Mouse (Mus musculus): ENCODE data around the gene Sla2. TPM values are rescaled to one million over a fixed set of nuclear protein-coding genes. Genes with fewer than 3 reads are reported as not detected.
"Not testable (repeated sequence)": the region's sequence is repeated elsewhere in the genome, so short reads cannot be mapped to it uniquely, and the experiment has no call there.

Gene Sla2
- total RNA-seq, 1 experiment from 2014 or later, result 15.8 TPM

- ATAC-seq (replicated peaks; ENCODE audit: insufficient number of reproducible peaks, low FRiP score, low TSS enrichment, poor library complexity, severe bottlenecking), result no peak
Observed at GRCm38 (mm10) chr2:156904976-156905717, 18.2 kb upstream of the Sla2 start.

GRCm38 (mm10) chr2:156903367-156903766, 16.4 kb upstream of the Sla2 start:
- ATAC-seq (replicated peaks; ENCODE audit: insufficient number of reproducible peaks, low FRiP score, low TSS enrichment, poor library complexity, severe bottlenecking), result no peak

GRCm38 (mm10) chr2:156902411-156902810, 15.4 kb upstream of the Sla2 start:
- ATAC-seq (replicated peaks; ENCODE audit: insufficient number of reproducible peaks, low FRiP score, low TSS enrichment, poor library complexity, severe bottlenecking), result not testable (repeated sequence)

GRCm38 (mm10) chr2:156901883-156902282, 14.9 kb upstream of the Sla2 start:
- ATAC-seq (replicated peaks; ENCODE audit: insufficient number of reproducible peaks, low FRiP score, low TSS enrichment, poor library complexity, severe bottlenecking), result no peak

GRCm38 (mm10) chr2:156901344-156901743, 14.4 kb upstream of the Sla2 start:
- ATAC-seq (replicated peaks; ENCODE audit: insufficient number of reproducible peaks, low FRiP score, low TSS enrichment, poor library complexity, severe bottlenecking), result no peak

- no peak for ATAC-seq (replicated peaks; ENCODE audit: insufficient number of reproducible peaks, low FRiP score, low TSS enrichment, poor library complexity, severe bottlenecking)
Observed at GRCm38 (mm10) chr2:156899184-156899583, 12.2 kb upstream of the Sla2 start.

GRCm38 (mm10) chr2:156898374-156898773, 11.4 kb upstream of the Sla2 start:
- no peak for ATAC-seq (replicated peaks; ENCODE audit: insufficient number of reproducible peaks, low FRiP score, low TSS enrichment, poor library complexity, severe bottlenecking)

- ATAC-seq (replicated peaks; ENCODE audit: insufficient number of reproducible peaks, low FRiP score, low TSS enrichment, poor library complexity, severe bottlenecking), result no peak
Observed at GRCm38 (mm10) chr2:156897034-156897433, 10.0 kb upstream of the Sla2 start.

- no peak for ATAC-seq (replicated peaks; ENCODE audit: insufficient number of reproducible peaks, low FRiP score, low TSS enrichment, poor library complexity, severe bottlenecking)
Observed at GRCm38 (mm10) chr2:156896384-156896914, 9.5 kb upstream of the Sla2 start.

- ATAC-seq (replicated peaks; ENCODE audit: insufficient number of reproducible peaks, low FRiP score, low TSS enrichment, poor library complexity, severe bottlenecking), result no peak
Observed at GRCm38 (mm10) chr2:156894496-156895265, 7.7 kb upstream of the Sla2 start.

GRCm38 (mm10) chr2:156892821-156893220, 5.8 kb upstream of the Sla2 start:
- ATAC-seq (replicated peaks; ENCODE audit: insufficient number of reproducible peaks, low FRiP score, low TSS enrichment, poor library complexity, severe bottlenecking), result no peak

GRCm38 (mm10) chr2:156892240-156892639, 5.2 kb upstream of the Sla2 start:
- ATAC-seq (replicated peaks; ENCODE audit: insufficient number of reproducible peaks, low FRiP score, low TSS enrichment, poor library complexity, severe bottlenecking), result no peak

- ATAC-seq (replicated peaks; ENCODE audit: insufficient number of reproducible peaks, low FRiP score, low TSS enrichment, poor library complexity, severe bottlenecking), result no peak
Observed at GRCm38 (mm10) chr2:156888490-156888889, 1.5 kb upstream of the Sla2 start.

- ATAC-seq (replicated peaks; ENCODE audit: insufficient number of reproducible peaks, low FRiP score, low TSS enrichment, poor library complexity, severe bottlenecking), result no peak
Observed at GRCm38 (mm10) chr2:156886084-156886631, 834 bp downstream of the Sla2 start.

- not testable (repeated sequence) for ATAC-seq (replicated peaks; ENCODE audit: insufficient number of reproducible peaks, low FRiP score, low TSS enrichment, poor library complexity, severe bottlenecking)
Observed at GRCm38 (mm10) chr2:156885666-156886065, 1.3 kb downstream of the Sla2 start.

GRCm38 (mm10) chr2:156884396-156885211, 2.4 kb downstream of the Sla2 start:
- no peak for ATAC-seq (replicated peaks; ENCODE audit: insufficient number of reproducible peaks, low FRiP score, low TSS enrichment, poor library complexity, severe bottlenecking)

- no peak for ATAC-seq (replicated peaks; ENCODE audit: insufficient number of reproducible peaks, low FRiP score, low TSS enrichment, poor library complexity, severe bottlenecking)
Observed at GRCm38 (mm10) chr2:156882431-156883001, 4.5 kb downstream of the Sla2 start.

- ATAC-seq (replicated peaks; ENCODE audit: insufficient number of reproducible peaks, low FRiP score, low TSS enrichment, poor library complexity, severe bottlenecking), result no peak
Observed at GRCm38 (mm10) chr2:156879541-156879940, 7.5 kb downstream of the Sla2 start.

All from monocyte, adult 5-6 weeks (primary cell).